Mouse (Mus musculus): ENCODE data around the gene Nppa.

DNA sequence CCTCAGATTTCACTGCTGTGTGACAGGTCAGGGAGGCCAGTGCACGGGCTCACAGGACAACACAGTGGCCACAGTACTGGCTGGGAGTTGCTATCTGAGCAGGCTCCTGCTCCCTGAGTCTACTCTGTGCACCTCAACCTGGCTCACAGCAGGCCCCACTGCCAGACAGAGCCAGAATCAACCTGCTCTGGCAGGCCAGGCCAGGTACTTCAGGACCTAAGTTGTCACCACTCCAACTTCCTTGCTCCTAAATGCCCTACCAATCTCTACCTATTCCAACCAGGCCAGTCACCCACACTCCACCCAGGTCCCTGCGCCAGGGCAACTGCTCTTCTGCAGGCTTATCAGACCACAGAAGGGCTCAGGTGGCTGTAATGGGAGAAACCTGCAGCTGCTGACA lies 9.1 kb downstream of the Nppa start:
- no peak for TF ChIP-seq GATA1 (IDR thresholded peaks at IDR 0.05; ENCODE audit: borderline replicate concordance, low read length)
- TF ChIP-seq FLI1 (IDR thresholded peaks at IDR 0.05; ENCODE audit: low read length) = no peak
